Mouse (Mus musculus) heart, embryonic 16.5 days (tissue): Measurements from ENCODE around the gene Ablim1. TPM values are rescaled to one million over a fixed set of nuclear protein-coding genes. Genes with fewer than 3 reads are reported as not detected.

Experiments used
- ATAC-seq: fragments of 200-750 bp; cut with Nextera tagmentation; replicated peaks from 2 replicates; pipeline ENCODE4 v1.8.0; 2017; ENCODE audit warnings: moderate number of reproducible peaks; ENCODE audit not compliant: insufficient read depth, low FRiP score; ENCODE audit errors: extremely low read depth
- H3K27ac ChIP-seq: fragments of 300-500 bp; sonication (generic); 2 replicates; pipeline ENCODE4 v1.5.1; 2014; ENCODE audit warnings: mild to moderate bottlenecking, low read length, control low read depth, moderate library complexity
- H3K27me3 ChIP-seq: fragments of 300-500 bp; sonication (generic); 2 replicates; pipeline ENCODE4 v1.6.1; 2014; ENCODE audit warnings: low read length, mixed read lengths; ENCODE audit not compliant: control insufficient read depth, insufficient read depth
- H3K36me3 ChIP-seq: fragments of 300-500 bp; sonication (generic); 2 replicates; pipeline ENCODE4 v1.6.1; 2014; ENCODE audit not compliant: control insufficient read depth, insufficient read depth
- H3K4me1 ChIP-seq: fragments of 300-500 bp; sonication (generic); 2 replicates; pipeline ENCODE4 v1.6.1; 2014; ENCODE audit warnings: low read length, mixed read lengths; ENCODE audit not compliant: control insufficient read depth, insufficient read depth
- H3K4me2 ChIP-seq: fragments of 300-500 bp; sonication (generic); 2 replicates; pipeline ENCODE4 v1.6.1; 2014; ENCODE audit warnings: low read depth, mild to moderate bottlenecking, control low read depth, low read length
- H3K4me3 ChIP-seq: fragments of 300-500 bp; sonication (generic); 2 replicates; pipeline ENCODE4 v1.5.1; 2014; ENCODE audit warnings: mild to moderate bottlenecking, control low read depth, low read length
- H3K9ac ChIP-seq: fragments of 300-500 bp; sonication (generic); 2 replicates; pipeline ENCODE4 v1.6.1; 2014; ENCODE audit warnings: low read length, control low read depth
- H3K9me3 ChIP-seq: fragments of 300-500 bp; sonication (generic); replicated peaks from 2 replicates; pipeline ENCODE4 v1.6.1; 2016; ENCODE audit warnings: low read length; ENCODE audit not compliant: control insufficient read depth
- WGBS: fragments of 180-500 bp; shearing (Covaris S2); extraction: QIAGEN DNeasy Blood & Tissue Kit; methylation state at CpG from one replicate; pipeline ENCODE4 v1.1.7; 2014; 5-methylcytosine and 5-hydroxymethylcytosine counted together
- polyA plus RNA-seq: library from polyadenylated mRNA; unstranded; fragments of >200 nt; fragmentation: Nextera tagmentation; extraction: Ambion mirVana; gene quantifications from 2 replicates; pipeline ENCODE4 v1.2.1, GENCODE M21; 2015

The Ablim1 gene
- polyA plus RNA-seq, 1 experiment from 2014 or later = 72.6 TPM

DNA sequence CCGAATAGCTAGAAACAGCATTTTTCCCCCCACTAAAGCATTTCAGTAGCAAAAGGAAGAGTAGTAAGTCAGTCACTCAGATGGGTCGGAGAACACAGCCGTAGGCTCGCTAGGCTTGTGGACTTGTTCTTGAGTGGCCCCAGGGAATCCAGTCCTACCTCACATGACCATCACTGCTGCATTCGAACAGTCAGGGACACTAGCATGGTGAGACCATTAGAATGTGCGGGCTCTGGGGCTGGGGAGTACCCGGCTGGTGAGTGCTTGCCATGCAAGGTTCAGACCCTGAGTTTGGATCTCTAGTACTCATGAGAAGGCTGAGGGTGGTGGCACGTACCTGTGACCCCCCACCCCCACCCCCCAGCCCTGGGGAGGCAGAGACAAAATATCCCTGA is 296.9 kb downstream of the Ablim1 start:
- 65% methylated on average over 8 of the region's 8 CpGs for WGBS

GRCm38 (mm10) chr19:57016995-57017784 is 297.5 kb downstream of the Ablim1 start:
- WGBS = 38% methylated on average over 15 of the region's 15 CpGs
- Histone ChIP-seq H3K4me2 (peak overlapping the region; percentile 42), H3K9ac (no peak overlapping the region), H3K4me3 (no peak overlapping the region), H3K27me3 (no peaks in the 10 kb centered on the region), H3K4me1 (peaks cover 5% of the 10 kb centered on the region; the same call in 1 of the 2 replicates), H3K9me3 (no peaks in the 10 kb centered on the region), H3K27ac (no peak overlapping the region; the same call in 1 of the 2 replicates), H3K36me3 (no peaks in the 10 kb centered on the region)
- no peak for ATAC-seq

More for the DNA sequence above, 296.9 kb downstream of the Ablim1 start:
- no peaks in the 10 kb centered on the region for H3K9me3 ChIP-seq
- no peak overlapping the region for H3K4me3 ChIP-seq
- H3K4me1 ChIP-seq = peaks cover 5% of the 10 kb centered on the region; the same call in 1 of the 2 replicates
- H3K36me3 ChIP-seq = no peaks in the 10 kb centered on the region
- no peak overlapping the region for H3K4me2 ChIP-seq
- no peak overlapping the region; the same call in 1 of the 2 replicates for H3K27ac ChIP-seq
- H3K9ac ChIP-seq = no peak overlapping the region
- no peaks in the 10 kb centered on the region for H3K27me3 ChIP-seq
- no peak for ATAC-seq

GRCm38 (mm10) chr19:57014808-57015207 is 299.9 kb downstream of the Ablim1 start:
- no peaks in the 10 kb centered on the region for H3K9me3 ChIP-seq
- no peak overlapping the region for H3K4me2 ChIP-seq
- H3K9ac ChIP-seq = no peak overlapping the region
- no peak for ATAC-seq
- H3K27ac ChIP-seq = no peak overlapping the region
- WGBS = 84% methylated on average over 3 of the region's 3 CpGs
- no peaks in the 10 kb centered on the region for H3K27me3 ChIP-seq
- peaks cover 5% of the 10 kb centered on the region; the same call in 1 of the 2 replicates for H3K4me1 ChIP-seq
- no peaks in the 10 kb centered on the region for H3K36me3 ChIP-seq
- no peak overlapping the region for H3K4me3 ChIP-seq

DNA sequence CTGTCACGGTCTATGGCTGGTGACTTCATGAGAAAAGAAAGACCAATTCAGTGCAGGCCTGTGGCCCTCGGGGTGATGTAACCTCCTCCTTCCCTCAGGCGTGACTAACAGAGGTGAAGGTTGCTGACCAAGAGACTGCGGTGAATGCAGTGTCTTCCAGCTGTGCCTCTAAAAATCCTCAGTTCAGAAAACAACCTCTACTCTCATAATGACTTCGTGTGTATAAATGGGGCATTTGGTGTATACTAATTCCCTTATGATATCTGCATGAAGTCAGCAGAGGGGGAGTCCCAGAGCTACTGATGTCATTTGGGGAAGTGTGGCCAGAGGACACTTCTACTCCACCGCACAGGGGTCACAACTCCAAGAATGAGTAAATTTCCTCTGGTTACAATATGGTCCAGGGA is 301.4 kb downstream of the Ablim1 start:
- WGBS = 67% methylated on average over 6 of the region's 6 CpGs
- H3K9me3 ChIP-seq = no peaks in the 10 kb centered on the region
- ATAC-seq = no peak
- H3K27ac ChIP-seq = no peak overlapping the region
- H3K4me1 ChIP-seq = peaks cover 5% of the 10 kb centered on the region; the same call in 1 of the 2 replicates
- no peak overlapping the region for H3K4me2 ChIP-seq
- no peaks in the 10 kb centered on the region for H3K36me3 ChIP-seq
- peaks cover 7% of the 10 kb centered on the region for H3K27me3 ChIP-seq
- H3K4me3 ChIP-seq = no peak overlapping the region
- no peak overlapping the region for H3K9ac ChIP-seq

DNA sequence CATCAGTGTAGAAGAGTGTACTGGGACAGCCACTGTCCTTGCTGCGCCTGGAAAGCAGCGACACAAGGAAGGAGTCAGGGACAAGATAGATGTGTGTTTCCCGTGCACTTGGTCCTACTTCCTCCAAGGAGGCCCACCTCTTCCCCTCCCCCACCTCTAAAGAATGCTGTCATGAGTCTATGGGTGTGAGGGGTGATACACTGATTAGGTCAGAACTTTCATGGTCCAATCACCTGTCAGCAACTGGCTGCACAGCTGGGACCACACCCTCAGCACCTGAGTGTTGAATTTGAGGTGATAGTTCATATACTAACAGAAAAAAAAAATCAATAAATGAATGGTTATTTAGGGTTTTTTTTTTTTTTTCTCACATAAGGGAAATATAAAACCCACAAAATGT is 302.7 kb downstream of the Ablim1 start:
- Histone ChIP-seq H3K9me3 (no peaks in the 10 kb centered on the region), H3K27ac (no peak overlapping the region), H3K4me2 (no peak overlapping the region), H3K4me3 (no peak overlapping the region), H3K27me3 (peaks cover 18% of the 10 kb centered on the region), H3K36me3 (no peaks in the 10 kb centered on the region), H3K9ac (no peak overlapping the region), H3K4me1 (peaks cover 5% of the 10 kb centered on the region; the same call in 1 of the 2 replicates)
- ATAC-seq = no peak
- 57% methylated on average over 3 of the region's 3 CpGs for WGBS

DNA sequence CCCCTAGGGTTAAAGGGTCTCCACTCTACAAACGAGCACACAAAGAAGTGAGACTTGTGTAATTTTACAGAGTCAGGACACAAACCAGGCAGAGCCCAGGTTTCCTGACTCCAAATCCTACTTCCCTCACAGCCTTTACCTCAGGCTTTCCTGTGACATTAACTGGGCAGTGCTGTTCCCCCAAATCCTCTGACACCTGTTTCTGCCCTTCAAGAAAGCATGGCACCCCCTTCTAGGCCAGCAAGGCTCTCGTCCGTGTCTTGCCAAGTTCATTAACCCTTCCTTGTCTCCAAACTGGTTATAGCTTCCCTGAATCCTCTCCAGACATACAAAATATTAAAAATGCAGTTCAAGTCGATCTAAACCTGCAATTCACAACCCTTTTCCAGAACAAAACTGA is 304.7 kb downstream of the Ablim1 start:
- Histone ChIP-seq H3K27me3 (peaks cover 25% of the 10 kb centered on the region), H3K4me2 (no peak overlapping the region), H3K27ac (no peak overlapping the region), H3K36me3 (no peaks in the 10 kb centered on the region), H3K4me1 (no peaks in the 10 kb centered on the region), H3K9ac (no peak overlapping the region), H3K9me3 (no peaks in the 10 kb centered on the region), H3K4me3 (no peak overlapping the region)
- WGBS = 53% methylated on average over 4 of the region's 4 CpGs
- ATAC-seq = no peak

DNA sequence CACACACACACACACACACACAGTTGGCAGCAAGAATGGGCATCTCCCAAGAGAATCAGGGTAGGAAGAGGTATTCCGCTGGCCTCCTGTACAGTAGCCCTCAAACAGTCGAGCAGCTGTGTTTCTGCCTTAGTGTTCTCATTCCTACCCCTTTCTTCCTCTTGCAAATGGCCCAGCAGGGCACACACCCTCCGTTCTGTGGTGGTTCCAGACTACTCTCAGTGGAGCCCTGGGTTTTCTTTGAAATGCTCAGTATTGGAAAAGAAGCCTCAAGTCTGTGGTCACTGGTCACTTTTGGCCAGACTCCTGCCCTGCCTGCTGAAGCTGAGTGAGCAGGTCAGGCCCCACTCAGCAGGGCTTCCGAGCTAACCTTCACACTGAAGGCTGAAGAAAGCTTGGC is 305.1 kb downstream of the Ablim1 start:
- ATAC-seq = no peak
- Histone ChIP-seq H3K27ac (no peak overlapping the region), H3K4me2 (no peak overlapping the region), H3K4me3 (no peak overlapping the region), H3K4me1 (no peaks in the 10 kb centered on the region), H3K9ac (no peak overlapping the region), H3K36me3 (no peaks in the 10 kb centered on the region), H3K27me3 (peaks cover 25% of the 10 kb centered on the region), H3K9me3 (no peaks in the 10 kb centered on the region)
- 72% methylated on average over 4 of the region's 4 CpGs for WGBS

DNA sequence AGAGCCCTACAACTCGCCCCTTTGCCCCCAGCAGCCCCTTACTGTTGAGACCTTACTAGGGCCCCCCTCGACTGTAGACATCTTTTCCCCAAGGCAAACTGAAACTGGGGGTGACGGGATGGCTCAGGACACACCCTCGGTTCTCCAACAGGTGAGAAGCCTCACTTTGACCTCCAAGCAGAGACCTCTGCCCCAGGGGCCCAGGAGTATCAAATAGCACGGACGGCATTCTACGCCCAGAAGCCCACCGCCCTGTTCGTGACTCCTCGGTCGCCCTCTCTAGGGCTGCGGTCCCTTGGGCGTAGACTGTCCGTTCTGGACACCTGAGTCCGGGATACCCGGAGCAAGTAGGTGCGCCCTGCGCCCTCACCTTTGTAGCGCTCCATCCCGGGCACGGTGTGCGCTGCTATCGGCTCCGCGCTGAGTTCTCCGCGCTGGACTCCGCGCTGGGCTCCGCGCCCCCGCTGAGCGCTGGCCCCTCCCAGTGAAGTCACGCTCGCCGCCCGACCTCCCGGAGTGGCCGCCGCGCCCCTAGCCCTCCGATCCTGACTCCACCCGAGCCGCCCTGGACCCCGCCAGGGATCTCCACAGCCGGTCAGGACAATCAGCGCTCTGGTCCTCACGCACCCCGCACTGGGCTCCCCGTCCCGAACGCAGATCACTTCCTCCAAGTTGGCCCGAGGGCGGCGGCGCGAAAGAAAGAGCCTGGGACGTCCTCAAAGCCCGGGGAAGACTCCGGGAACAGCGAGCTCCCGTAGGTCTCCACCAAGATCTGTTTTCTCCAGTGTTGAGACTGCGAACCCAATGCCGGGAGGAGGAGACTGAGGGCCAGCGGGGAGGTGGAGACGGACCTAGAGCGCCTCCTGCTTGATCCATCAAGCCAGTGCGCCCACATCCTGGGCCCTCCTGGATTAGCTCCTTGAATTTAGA is 306.7 kb downstream of the Ablim1 start, which contains the start of gene Afap1l2:
TSS of gene Afap1l2 (minus strand) at position 448 of the 930 bp plus-strand sequence.
- peak; percentile 68; the same call in 1 of the 2 replicates for ATAC-seq
- peak within 1 kb of the TSS; percentile 60 for H3K4me3 ChIP-seq
- no peak within 1 kb of the TSS for H3K27ac ChIP-seq
- H3K27me3 ChIP-seq = peaks cover 25% of the 10 kb centered on the region
- H3K4me1 ChIP-seq = no peaks in the 10 kb centered on the region
- 2% methylated on average over 68 of the region's 68 CpGs for WGBS
- no peaks in the 10 kb centered on the region for H3K9me3 ChIP-seq
- H3K36me3 ChIP-seq = no peaks in the 10 kb centered on the region
- peak within 1 kb of the TSS; percentile 97 for H3K4me2 ChIP-seq
- H3K9ac ChIP-seq = peak within 1 kb of the TSS; percentile 70
